Mouse (Mus musculus) right cerebral cortex, postnatal 25 days (tissue): ENCODE measurements around the gene Ptpn11.

Experiments
- DNase-seq: peaks from one replicate; pipeline ENCODE4 v3.0.0; 2022

Gene Ptpn11

DNA sequence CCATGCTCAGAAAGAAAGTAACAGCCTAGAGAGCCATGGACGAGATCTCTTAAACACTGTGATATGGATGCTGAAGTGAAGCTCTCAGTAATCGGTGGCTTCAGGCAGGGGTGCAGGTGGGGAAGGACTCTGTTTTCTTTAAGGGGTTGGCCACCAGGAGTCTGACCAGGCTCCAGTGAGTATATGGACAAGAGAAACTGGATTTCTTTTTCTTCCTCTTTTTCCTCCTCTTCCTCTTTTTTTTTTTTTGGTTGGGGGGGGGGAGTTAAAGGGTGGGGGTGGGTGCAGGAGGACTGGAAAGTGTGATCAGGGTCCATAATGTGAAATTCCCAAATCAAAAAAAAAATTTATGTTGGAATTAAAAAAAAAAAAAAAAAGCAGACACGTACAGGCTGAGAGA, 68.6 kb downstream of the Ptpn11 start:
- DNase-seq, result no peak

DNA sequence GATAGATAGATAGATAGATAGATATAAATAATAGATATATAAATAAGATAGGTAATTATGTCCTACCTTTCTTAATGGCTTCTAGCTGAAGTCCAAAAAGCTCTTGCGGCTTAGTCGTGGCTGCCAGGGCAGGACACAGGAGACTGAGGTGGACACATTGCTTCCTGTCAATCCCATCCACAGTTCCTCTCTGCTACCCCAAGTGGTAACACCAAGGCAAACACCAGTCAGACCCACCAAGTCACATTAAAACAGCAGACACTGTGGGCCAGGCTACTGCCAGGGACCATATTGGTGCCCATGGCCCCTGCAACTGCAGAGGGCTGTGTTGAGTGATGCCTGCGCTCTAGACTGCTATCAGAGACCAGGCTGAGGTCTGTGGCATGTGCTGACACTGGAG, 69.2 kb downstream of the Ptpn11 start:
- no peak for DNase-seq

DNA sequence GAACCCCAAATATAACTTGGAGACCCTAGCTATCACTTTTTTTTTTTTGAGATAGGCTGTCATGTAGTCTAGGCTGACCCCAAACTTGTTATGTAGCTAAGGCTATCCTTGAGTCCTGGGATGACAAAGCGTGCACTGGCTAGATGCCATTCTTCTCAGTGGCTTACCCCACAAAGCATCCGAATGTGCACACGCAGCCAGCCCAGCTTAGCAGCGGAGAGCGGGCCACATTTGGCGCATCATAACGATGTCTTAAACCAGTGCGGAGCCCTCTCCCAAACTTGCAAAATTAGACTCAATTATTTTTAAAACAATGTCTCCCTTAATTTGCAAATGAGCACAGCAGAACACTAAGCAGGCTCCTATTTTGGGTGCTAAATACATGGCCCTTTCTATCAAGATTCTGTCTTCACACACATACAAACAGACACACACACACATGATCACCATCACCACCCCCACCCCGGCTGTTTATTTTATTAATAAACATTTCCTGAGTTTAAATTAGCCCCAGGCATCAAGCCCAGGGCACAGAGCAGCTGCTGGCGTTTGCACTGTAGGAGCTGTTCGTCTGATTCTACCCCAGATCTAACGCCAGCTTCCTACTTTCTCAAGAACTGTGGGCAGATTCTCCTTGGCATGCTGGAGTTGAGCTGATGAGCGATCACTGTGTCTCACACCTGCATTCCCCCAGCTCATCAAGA, 71.7 kb downstream of the Ptpn11 start:
- peak; percentile 44 for DNase-seq

DNA sequence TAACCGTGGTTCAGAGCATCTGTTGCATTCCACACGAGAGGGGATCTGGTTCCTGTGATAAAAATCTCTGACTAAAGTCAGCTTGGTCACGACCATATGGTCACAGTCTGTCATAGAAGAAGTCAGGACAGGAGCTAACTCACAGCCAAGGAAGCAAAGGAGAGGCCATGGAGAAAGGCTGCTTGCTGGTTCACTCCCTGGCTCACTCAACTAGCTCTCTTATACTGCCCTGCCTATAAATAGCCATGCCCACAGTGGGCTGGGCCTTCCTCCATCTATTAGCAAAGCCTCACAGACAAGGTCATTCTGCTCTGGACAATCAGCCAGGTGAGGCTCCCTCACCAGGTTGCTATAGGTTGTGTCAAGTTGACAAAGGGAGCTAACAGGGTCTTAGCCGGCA, 72.9 kb downstream of the Ptpn11 start:
- DNase-seq, result no peak

DNA sequence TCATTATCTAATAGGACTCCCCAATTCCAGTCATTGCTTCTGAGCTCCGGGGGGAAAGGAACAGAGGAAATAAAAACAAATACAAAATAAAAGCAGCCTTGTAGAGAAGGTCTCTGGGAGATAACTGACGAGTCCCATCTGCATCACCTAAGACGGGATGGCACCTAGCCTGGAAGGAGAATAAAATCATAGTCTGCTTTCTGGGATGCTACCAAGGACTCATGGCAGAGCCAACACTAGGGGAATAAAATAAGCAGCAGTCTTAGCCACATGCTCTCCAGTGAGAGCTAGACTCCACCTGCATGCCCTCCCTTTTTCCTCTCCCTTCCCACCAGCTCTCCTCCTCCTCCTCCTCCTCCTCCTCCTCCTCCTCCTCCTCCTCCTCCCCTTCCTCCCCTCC, 74.3 kb downstream of the Ptpn11 start:
- DNase-seq, result no peak

DNA sequence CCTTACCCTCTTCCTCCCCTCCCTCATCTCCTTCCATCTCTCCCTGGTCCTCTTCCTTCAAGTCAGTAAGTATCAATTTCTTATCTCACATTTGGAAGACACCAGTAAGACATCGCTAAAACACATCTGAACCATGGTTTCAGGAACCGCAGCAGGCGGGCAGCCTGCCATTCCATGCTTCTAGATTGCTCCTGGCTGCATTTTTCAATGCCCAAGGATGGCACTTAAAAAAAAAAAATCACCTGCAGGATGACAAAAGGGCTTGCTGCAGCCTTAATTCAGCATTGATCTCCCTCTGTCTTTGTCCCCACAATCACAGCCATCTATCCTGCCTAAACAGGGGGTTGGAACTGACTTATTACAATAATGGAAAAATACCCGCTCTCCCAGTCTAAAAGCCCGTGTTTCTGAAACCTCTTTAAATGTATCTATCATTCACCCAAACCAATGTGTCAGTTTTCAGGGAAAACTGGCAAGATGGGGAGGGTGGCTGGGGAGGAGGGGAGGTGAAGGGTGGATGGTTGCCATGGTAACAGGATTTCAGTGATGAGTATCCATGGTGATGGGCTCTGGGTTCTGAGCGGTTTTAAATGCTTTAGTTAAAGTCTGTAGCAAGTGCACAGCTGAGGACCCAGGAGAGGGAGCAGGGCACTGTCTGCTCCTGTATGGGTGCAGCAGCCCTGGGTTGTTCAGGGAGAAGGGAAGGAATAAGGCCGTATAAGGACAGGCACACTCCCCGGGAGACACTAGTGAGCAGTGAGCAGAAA, 75.6 kb downstream of the Ptpn11 start:
- DNase-seq, result peak; percentile 46

DNA sequence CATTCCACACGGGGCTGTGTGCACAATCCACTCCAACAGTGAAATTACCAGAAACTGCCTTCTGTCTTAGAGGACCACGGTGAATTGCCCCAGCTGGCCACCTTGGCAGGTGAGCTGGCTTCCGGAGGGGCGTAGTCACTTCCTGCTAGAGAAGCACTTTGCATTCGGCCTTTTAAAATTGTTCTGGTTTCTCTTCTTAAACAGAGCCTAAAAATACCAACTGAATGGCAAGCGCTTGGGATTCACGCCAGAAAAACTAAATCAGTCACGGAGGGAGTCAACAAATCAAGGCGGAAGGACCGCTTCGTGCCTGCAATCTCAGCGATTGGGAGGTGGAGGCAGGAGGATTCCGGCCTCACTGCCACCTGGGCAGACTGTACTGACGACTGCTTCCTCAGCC, 77.0 kb downstream of the Ptpn11 start:
- DNase-seq, result peak; percentile 51

DNA sequence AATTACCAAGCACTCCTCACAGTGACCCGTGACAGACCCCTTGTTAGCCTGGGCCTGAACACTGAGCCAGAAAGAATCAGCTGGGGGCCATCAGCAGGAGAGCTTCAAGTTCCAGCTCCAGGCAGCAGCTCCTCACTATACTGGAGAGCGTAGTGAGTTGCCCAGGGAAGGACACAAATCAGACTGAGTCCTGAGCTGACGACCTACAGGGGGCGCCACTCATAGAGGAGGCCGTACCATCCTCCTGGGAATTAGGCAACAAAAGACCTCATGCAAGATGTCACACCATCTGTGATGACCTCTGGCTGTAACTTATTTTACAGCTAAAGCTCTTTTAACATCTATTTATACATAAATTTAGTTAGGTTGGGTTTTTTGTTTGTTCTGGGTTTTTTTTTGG, 78.8 kb downstream of the Ptpn11 start:
- no peak for DNase-seq

DNA sequence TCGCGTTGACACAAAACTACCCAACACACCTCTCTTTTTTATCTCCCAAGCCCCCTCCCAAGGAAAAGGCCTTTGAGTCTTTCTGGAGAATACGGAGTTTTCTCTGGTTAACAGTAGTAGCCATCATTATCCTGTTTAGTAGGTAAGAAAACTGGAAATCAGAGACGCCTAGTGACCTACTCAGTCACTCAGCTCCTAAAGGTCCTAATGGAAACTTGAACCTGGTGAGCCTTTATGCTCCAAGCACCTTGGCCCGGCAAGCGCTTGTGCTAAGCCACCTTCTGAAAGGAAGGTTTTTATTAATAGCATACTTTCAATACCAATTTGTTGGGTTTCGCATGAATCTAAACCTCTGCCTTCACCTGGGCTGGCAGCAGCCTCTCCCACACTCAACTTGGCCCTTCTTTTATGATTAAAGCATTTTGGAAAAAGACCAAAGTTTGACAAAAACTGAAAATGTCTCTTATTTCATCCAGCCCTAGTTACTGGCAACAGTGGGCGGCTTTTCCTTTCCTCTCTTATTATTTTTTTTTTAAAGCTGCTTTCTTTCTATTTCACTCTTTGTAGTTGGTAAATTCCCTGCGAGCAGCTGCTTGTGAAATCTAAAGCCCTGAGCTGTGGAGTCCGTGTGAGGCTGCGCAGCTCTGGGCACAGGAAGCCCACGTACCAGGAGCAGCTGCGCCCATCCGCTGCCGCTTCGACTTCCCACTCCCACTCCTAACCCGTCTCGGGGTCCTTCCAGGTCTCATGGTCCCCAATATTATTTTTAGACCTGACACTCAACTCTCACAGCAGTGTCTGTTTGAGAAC, 79.9 kb downstream of the Ptpn11 start:
- DNase-seq, result peak; percentile 62

DNA sequence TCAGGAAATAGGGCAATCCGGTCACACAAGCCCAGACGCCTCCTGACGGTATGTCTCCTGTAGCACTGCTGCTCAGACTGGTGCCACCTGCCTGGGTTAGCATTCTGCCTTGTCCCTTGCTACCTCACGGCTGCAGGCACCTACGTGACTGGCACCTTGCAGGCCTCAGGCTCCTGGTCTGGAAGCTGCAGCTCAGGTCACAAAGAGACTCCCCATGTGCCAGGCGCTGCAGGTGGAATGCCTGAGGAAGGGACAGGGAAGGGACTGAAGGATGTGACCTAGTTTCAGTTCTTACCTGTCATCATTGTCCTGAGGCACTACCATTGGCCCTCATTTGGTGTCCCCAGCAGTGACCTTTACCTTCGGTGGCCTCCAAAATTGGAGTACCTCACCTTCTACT, 82.0 kb downstream of the Ptpn11 start:
- DNase-seq, result no peak

DNA sequence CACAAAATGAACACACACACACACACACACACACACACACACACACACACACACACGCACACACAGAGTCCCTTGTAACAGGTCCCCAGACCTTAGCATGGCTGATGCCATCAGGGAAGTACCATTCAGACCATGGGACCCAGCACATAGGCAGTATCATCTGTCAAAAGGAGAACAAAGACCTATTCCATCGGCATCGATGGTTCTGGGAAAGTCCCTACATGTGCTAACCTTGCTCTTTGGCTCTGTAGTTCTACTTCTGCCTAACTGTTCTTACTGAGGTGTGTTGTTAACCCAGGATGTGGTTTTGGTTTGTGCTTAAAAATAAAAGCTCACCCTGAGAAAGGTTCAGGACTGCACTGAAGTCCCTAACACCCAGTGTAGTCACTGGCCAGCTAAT, 84.3 kb downstream of the Ptpn11 start:
- DNase-seq, result no peak

DNA sequence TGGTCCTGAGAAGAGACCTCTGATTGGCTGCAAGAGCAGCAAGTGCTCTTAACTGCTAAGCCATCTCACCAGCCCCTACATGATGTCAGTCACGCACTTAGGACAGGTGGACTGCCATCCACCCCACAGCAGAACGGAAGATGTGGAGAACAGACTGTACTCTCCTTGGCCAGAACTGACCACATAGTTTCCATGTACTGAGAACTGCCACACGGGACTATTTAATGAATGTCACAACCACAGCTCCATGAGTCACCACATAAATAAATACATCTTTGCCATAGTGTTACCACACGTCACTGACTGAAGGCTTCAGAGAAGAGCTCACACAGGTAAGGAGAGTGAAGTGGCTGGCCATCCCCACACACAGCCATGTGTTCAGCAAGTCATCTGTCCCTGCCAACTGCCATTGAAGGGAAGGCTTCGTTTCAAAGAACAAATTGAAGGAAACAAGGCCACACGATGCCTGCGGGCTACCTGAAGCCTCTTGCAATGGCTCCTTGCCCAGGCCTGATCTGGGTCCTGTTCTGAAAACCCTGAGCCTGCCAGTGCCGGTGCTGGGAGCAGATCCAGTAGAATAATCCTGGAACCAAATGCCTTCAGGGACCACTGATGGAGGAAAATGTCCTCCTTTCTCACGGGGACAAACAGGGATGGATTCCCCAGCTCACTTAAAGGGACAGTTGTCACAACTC, 90.2 kb downstream of the Ptpn11 start:
- no peak for DNase-seq

DNA sequence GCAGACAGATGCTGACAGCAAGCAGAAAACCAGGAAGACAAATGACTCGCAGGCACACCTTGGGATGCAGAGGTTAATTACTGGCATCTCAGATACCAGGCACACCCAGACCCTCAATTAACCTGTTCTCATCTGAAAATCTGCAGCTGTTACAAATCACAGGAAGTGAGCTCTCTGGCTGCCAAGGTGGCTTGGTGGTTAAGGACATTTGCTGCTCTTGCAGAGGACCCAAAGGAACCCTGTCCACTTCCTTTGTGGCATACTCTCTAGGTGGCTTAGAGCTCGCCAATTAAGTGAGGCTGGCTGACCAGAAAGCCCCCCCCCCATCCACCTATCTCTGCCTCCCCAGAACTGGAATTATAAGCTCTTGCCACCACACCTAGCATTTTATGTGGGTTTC, 91.1 kb downstream of the Ptpn11 start:
- no peak for DNase-seq

DNA sequence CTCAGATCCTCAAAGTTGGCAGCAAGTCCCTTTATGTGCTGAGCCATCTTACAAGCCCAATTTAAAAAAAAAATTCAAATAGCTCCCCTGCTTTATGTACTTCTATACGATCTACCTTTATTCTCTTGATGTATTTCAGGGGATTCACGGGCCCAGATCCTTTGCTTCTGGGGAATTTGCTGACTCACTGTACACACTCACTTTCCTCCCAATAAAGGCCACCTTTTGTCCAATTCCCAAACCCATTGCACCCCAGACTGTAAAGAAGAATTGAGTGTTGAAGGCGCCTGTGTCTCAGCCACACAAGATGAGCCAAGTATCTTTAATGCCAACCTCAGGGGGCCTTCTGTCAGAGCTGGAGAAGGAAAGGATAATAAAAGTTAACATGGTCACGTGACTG, 93.2 kb downstream of the Ptpn11 start:
- no peak for DNase-seq

DNA sequence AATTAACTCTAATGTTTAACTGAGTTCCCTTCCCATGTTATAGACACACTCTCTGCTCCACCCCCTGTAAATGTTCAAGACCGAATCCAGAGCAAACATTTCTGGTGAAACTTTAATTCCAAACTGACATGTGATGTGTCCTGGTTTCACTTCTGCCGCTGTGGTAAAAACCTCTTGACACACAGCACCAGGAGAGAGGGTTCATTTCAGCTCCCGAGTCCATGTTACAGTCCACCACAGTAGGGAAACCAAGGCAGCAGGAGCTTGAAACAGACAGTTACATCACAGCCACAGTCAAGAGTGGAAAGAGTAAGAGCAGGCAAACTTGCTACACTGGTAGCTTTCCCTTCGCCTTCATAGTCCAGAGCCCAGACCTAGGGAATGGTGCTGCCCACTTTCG, 94.5 kb downstream of the Ptpn11 start:
- no peak for DNase-seq

DNA sequence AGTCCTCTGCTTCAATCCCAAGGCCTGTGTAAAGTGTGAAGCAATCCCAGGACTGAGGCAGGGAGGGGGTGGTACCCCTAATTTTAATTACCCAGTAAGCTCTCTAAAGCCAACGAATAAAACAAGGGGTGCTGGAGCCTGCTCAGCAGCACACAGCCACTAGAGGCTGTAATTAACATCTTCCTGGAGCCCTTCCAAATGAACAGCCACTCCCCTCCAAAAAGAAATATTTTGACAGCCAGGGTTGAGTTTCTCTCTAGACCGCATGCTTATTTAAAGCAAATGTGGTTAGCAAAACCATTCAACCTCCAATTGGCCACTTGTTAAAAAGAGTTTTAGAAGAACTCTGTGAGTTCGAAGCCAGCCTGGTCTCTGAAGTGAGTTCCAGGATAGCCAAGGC, 97.9 kb downstream of the Ptpn11 start:
- DNase-seq, result no peak

DNA sequence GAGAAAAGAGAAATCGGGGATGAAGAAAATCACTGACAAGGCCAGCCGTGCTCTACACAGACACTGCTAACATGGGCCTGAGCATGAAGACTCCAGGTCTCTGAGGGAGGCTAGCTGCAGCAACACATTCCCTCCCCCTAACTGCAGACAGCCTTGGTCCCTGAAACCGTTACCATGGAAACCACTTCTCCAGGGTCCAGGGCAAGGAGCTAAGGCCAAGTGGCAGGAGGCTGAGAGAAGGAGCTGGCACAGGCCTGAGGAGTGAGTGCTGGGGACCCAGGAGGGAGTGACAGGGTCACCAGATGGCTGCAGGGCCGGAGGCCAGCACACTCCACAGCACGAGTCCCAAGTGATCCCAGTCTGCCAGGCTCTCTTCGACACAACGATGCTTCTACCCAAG, 101.5 kb downstream of the Ptpn11 start:
- DNase-seq, result no peak

DNA sequence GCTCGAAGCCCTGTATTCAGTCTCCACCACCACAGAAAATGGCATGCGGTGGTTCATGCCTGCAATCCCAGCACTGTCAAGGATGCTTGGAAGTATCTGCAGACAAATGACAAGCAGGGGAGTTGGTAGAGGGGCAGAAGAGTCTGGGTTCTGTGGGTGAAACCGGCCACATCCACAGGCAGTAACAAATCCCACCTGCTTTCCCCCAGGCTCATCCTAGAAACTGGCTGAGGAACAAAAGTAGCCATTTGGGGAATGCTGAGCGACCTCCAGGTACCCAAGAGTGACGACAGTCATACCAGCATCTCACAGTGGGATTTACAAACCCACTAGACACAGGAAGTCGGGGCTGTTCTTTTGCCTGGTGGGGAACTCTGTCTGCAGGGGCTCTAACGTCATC, 103.5 kb downstream of the Ptpn11 start:
- DNase-seq, result no peak

DNA sequence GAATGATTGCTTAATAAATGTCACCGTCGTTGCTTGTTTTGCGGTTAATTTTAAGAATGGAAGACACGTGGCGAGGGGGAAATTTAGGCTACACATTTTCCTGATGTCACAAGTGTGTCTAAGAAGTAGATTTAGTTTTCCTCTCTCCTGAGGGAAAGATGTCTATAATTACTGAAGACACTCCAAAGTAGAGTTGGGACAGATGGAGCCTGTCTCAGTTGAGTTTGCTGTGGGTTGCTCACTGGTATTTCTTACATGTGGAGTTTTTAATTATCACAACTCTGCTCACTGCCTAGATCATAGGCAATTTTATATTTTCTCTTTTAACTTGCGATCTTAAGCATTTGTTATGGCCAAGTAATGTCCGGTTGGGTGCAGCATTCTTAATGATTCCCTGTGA, 108.6 kb downstream of the Ptpn11 start:
- DNase-seq, result no peak

DNA sequence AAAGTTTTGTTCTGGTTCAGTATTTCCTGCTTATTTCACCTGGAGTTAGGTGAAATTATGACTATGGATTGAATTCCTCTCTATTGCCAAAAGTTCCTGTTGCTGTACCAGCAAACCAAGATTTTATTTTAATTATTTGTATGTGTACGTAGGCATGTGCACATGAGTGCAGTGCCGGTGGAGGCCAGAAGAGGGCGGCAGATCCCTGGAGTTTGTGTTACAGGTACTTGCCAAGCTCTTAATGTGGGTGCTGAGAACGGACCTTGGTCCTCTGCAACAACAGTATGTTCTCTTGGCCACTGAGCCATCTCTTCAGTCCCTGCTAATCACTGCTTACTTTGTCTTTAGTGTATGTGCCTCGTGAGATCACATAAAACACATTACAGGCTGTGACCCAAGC, 109.4 kb downstream of the Ptpn11 start:
- DNase-seq, result no peak
